In the genomic region with DNA sequence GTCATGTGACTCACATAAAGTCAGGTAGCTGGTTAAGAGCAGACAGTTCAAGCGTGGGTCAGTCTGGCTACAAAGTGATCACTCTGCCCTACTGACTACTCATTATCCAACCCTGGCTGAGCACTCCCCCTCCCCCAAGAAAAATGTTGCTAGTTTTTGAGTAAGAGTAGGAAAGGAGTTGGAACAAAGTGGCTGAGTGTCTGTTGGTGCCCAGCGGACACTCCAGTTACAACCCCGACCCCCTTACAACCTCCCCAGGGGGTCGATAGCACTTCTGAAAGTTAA, we compare ENCODE assay signal across 23 mouse cellular contexts. TPM values are rescaled to one million over a fixed set of nuclear protein-coding genes. Genes with fewer than 3 reads are reported as not detected.
DNase-seq lines count a peak whose midpoint lies in the region; ATAC-seq and TF ChIP-seq lines count a peak whose summit lies in the region.
"Had no signal": no experiment of that assay in that cellular context is flagged by ENCODE, and none has a peak within 500 bp of the region (broad histone marks: within the 10 kb centered on the region; RNA-seq: fewer than 3 reads in every experiment).

No protein-coding gene starts in this region.

- no peak overlapping the region for H3K4me2 ChIP-seq in liver, embryonic 14.5 days (ENCODE audit: low read depth)
- no peak overlapping the region for H3K4me2 ChIP-seq in liver, postnatal 0 days (ENCODE audit: low read depth, low read length)
- H3K4me2 ChIP-seq: embryonic facial prominence, embryonic 13.5 days; limb, embryonic 15.5 days; midbrain, embryonic 13.5 days had no signal

- 57% methylated on average over 4 of the region's 4 CpGs for WGBS in liver, embryonic 14.5 days (ENCODE audit: insufficient replicate concordance)
- 59% methylated on average over 4 of the region's 4 CpGs for WGBS in liver, postnatal 0 days (ENCODE audit: insufficient replicate concordance)
- WGBS in kidney, adult 2 months = 24% methylated on average over 4 of the region's 4 CpGs

- 0 out of 2 replicates have a peak, but pooled peaks have one; percentile 13 for ATAC-seq in liver, embryonic 14.5 days (ENCODE audit: insufficient read depth)
- ATAC-seq in liver, postnatal 0 days = no peak
- ATAC-seq: forebrain, embryonic 16.5 days; midbrain, embryonic 13.5 days had no signal

- no peak overlapping the region for H3K27ac ChIP-seq in liver, embryonic 14.5 days
- no peak overlapping the region for H3K27ac ChIP-seq in liver, postnatal 0 days (ENCODE audit: low read depth)
- peak overlapping the region; percentile 49 for H3K27ac ChIP-seq in kidney, adult 2 months (ENCODE audit: insufficient read depth, low read depth, low read length)
- H3K27ac ChIP-seq: embryonic facial prominence, embryonic 13.5 days; limb, embryonic 15.5 days; macrophage; midbrain, embryonic 13.5 days had no signal

- H3K27me3 ChIP-seq in liver, embryonic 14.5 days (ENCODE audit: control insufficient read depth, insufficient read depth, low read length) = no peaks in the 10 kb centered on the region
- H3K27me3 ChIP-seq in liver, postnatal 0 days (ENCODE audit: insufficient read depth, low read length) = no peaks in the 10 kb centered on the region
- no peaks in the 10 kb centered on the region for H3K27me3 ChIP-seq in kidney, adult 2 months (replicated peaks; ENCODE audit: control insufficient read depth, insufficient read depth, low read length)
- H3K27me3 ChIP-seq: embryonic facial prominence, embryonic 13.5 days; limb, embryonic 15.5 days; midbrain, embryonic 13.5 days had no signal

- no peak for TF ChIP-seq CTCF in liver, embryonic 14.5 days (IDR thresholded peaks at IDR 0.05; ENCODE audit: low read depth)
- TF ChIP-seq CTCF in liver, postnatal 0 days (IDR thresholded peaks at IDR 0.05; ENCODE audit: low read depth) = no peak
- no peak for TF ChIP-seq CTCF in kidney, adult 2 months (conservative IDR thresholded peaks at IDR 0.05; ENCODE audit: insufficient read depth, insufficient read length, low read depth, low read length)

- TF ChIP-seq EP300 in liver, embryonic 14.5 days (IDR thresholded peaks at IDR 0.05; ENCODE audit: low read depth) = no peak
- no peak for TF ChIP-seq EP300 in liver, postnatal 0 days (IDR thresholded peaks at IDR 0.05; ENCODE audit: low read depth)

- no peaks in the 10 kb centered on the region for H3K36me3 ChIP-seq in liver, embryonic 14.5 days (replicated peaks; ENCODE audit: control insufficient read depth, insufficient read depth, low read depth)
- no peaks in the 10 kb centered on the region for H3K36me3 ChIP-seq in liver, postnatal 0 days (replicated peaks; ENCODE audit: insufficient read depth, low read length)
- no peaks in the 10 kb centered on the region for H3K36me3 ChIP-seq in kidney, adult 2 months (ENCODE audit: control insufficient read depth, insufficient read depth, low read length)
- H3K36me3 ChIP-seq: embryonic facial prominence, embryonic 13.5 days; limb, embryonic 15.5 days; midbrain, embryonic 13.5 days had no signal

- H3K9me3 ChIP-seq in liver, embryonic 14.5 days (ENCODE audit: control insufficient read depth, low read length) = no peaks in the 10 kb centered on the region
- no peaks in the 10 kb centered on the region for H3K9me3 ChIP-seq in liver, postnatal 0 days (ENCODE audit: low read length)
- H3K9me3 ChIP-seq: embryonic facial prominence, embryonic 13.5 days; limb, embryonic 15.5 days; midbrain, embryonic 13.5 days had no signal

- no peak overlapping the region for H3K4me3 ChIP-seq in liver, embryonic 14.5 days (ENCODE audit: insufficient read depth in 1 of 2, low read depth in 2 of 2, low read length in 2 of 2)
- no peak overlapping the region for H3K4me3 ChIP-seq in liver, postnatal 0 days (ENCODE audit: low read depth, low read length)
- no peak overlapping the region for H3K4me3 ChIP-seq in kidney, adult 2 months (ENCODE audit: insufficient read depth, low read depth, low read length)
- H3K4me3 ChIP-seq: embryonic facial prominence, embryonic 13.5 days; limb, embryonic 15.5 days; midbrain, embryonic 13.5 days had no signal

- no peak overlapping the region for H3K9ac ChIP-seq in liver, embryonic 14.5 days (replicated peaks)
- no peak overlapping the region for H3K9ac ChIP-seq in liver, postnatal 0 days (replicated peaks)
- H3K9ac ChIP-seq: embryonic facial prominence, embryonic 13.5 days; limb, embryonic 15.5 days; midbrain, embryonic 13.5 days had no signal

- H3K4me1 ChIP-seq in liver, embryonic 14.5 days (replicated peaks; ENCODE audit: control insufficient read depth in 2 of 2, insufficient read depth in 2 of 2, low read length in 1 of 2) = peaks cover 0 to 21% of the 10 kb centered on the region in 2 experiments; a peak in 2 of 4 replicates
- peaks cover 19% of the 10 kb centered on the region for H3K4me1 ChIP-seq in liver, postnatal 0 days (ENCODE audit: insufficient read depth)
- H3K4me1 ChIP-seq in kidney, adult 2 months (ENCODE audit: control insufficient read depth, insufficient read depth, low read length) = peaks cover 30% of the 10 kb centered on the region; the same call in 1 of the 2 replicates

- no peak for TF ChIP-seq POLR2A in kidney, adult 2 months (IDR thresholded peaks at IDR 0.05; ENCODE audit: low read depth, low read length)

- DNase-seq in liver, embryonic 14.5 days (ENCODE audit: low read depth in 3 of 3, low spot score in 3 of 3) = no peak
- DNase-seq in liver, postnatal 0 days = no peak
- DNase-seq in R1 (ENCODE audit: low read depth, low spot score) = peak; percentile 1
- DNase-seq in kidney, adult 2 months = peak; percentile 94
- peak; percentile 73 for DNase-seq in kidney, postnatal 14 days
- DNase-seq in ovary, postnatal 36 days (ENCODE audit: low spot score) = no peak
- no peak for DNase-seq in ovary, postnatal 10 days (ENCODE audit: low spot score)
- no peak for DNase-seq in heart, postnatal 4 days
- DNase-seq: B cell, adult 2 months; layer of hippocampus, adult 9-11 months; lung, adult 18-20 months; thymus, postnatal 14 days had no signal

RNA-seq across cellular contexts. Expression of a gene that starts 37.2 kb away (rescaled TPM):
- not detected in 2 replicates for polyA plus RNA-seq in liver, embryonic 14.5 days (2012; rRNA removed)
- polyA plus RNA-seq in liver, embryonic 14.5 days (2014; fragmentation: Nextera tagmentation; extraction: Ambion mirVana) = not detected in 2 replicates
- 0.13 TPM in 1 of 2 replicates, not detected in the other for polyA plus RNA-seq in liver, postnatal 0 days (2015; fragmentation: Nextera tagmentation; extraction: Ambion mirVana)
- 306 and 370 TPM in 2 replicates for polyA plus RNA-seq in kidney, adult 2 months (2012; rRNA removed)
- not detected for total RNA-seq in heart, postnatal 4 days (2021)
- total RNA-seq: adrenal gland, adult 18-20 months; common myeloid progenitor, adult 5-6 weeks; granulocyte monocyte progenitor cell, adult 5-6 weeks; hematopoietic stem cell, adult 5-6 weeks; left cerebral cortex, postnatal 25 days had no signal
- polyA plus RNA-seq: embryonic facial prominence, embryonic 13.5 days; forebrain, embryonic 16.5 days; heart, embryonic 14.5 days; limb, embryonic 15.5 days; macrophage had no signal

RNA-seq across cellular contexts. Expression of a gene that starts 37.5 kb away (rescaled TPM):
- 1.4 and 1.7 TPM in 2 replicates for polyA plus RNA-seq in liver, embryonic 14.5 days (2012; rRNA removed)
- 1.6 and 2.4 TPM in 2 replicates for polyA plus RNA-seq in liver, embryonic 14.5 days (2014; fragmentation: Nextera tagmentation; extraction: Ambion mirVana)
- 2.8 and 2.9 TPM in 2 replicates for polyA plus RNA-seq in liver, postnatal 0 days (2015; fragmentation: Nextera tagmentation; extraction: Ambion mirVana)
- polyA plus RNA-seq in kidney, adult 2 months (2012; rRNA removed) = 14.7 and 16.2 TPM in 2 replicates
- 1 to 10 TPM; 9.4 to 9.8 TPM for total RNA-seq in heart, postnatal 4 days (2021)

Comparison
In these comparisons a context has a peak if more than half of its experiments do, and no peak if none do; other contexts are left out.
1. DNase-seq: peak in R1 (single experiment), kidney, adult 2 months (single experiment) and kidney, postnatal 14 days (single experiment); none in liver, embryonic 14.5 days (0 of 3), liver, postnatal 0 days (single experiment), ovary, postnatal 36 days (single experiment), ovary, postnatal 10 days (single experiment) and heart, postnatal 4 days (single experiment).
2. RNA of a gene that starts 37.2 kb away (polyA plus RNA-seq): 306 to 370 TPM in kidney, adult 2 months; 0.13 TPM in liver, postnatal 0 days and not detected in liver, embryonic 14.5 days; every median in the first group is over 100 times any median in the second.